Mouse (Mus musculus) kidney, adult 11 months (tissue): ENCODE results near the gene Dennd2a.
A peak's percentile ranks its signal among the peaks of the same experiment; 100 is the strongest.

Experiments used
- DNase-seq: peaks from one replicate; pipeline ENCODE4 v3.0.0; 2022

Dennd2a gene

GRCm38 (mm10) chr6:39555648-39555945 lies 2.1 kb downstream of the Dennd2a start:
- DNase-seq: no peak

GRCm38 (mm10) chr6:39554888-39555647 lies 2.6 kb downstream of the Dennd2a start:
- DNase-seq: no peak

GRCm38 (mm10) chr6:39551981-39552636 lies 5.6 kb downstream of the Dennd2a start:
- no peak for DNase-seq

GRCm38 (mm10) chr6:39548030-39548429 lies 9.6 kb downstream of the Dennd2a start:
- no peak for DNase-seq

- no peak for DNase-seq
Measured at GRCm38 (mm10) chr6:39545474-39545873, 12.2 kb downstream of the Dennd2a start.

GRCm38 (mm10) chr6:39543769-39544420 lies 13.8 kb downstream of the Dennd2a start:
- DNase-seq: peak; percentile 30

GRCm38 (mm10) chr6:39542631-39543597 lies 14.8 kb downstream of the Dennd2a start:
- DNase-seq: peak; percentile 62

- no peak for DNase-seq
Measured at GRCm38 (mm10) chr6:39540563-39540962, 17.1 kb downstream of the Dennd2a start.

GRCm38 (mm10) chr6:39539679-39540155 lies 17.9 kb downstream of the Dennd2a start:
- peak; percentile 68 for DNase-seq

- no peak for DNase-seq
Measured at GRCm38 (mm10) chr6:39538227-39538626, 19.4 kb downstream of the Dennd2a start.

- no peak for DNase-seq
Measured at GRCm38 (mm10) chr6:39537276-39537675, 20.4 kb downstream of the Dennd2a start.

GRCm38 (mm10) chr6:39536621-39537020 lies 21.0 kb downstream of the Dennd2a start:
- peak; percentile 28 for DNase-seq

GRCm38 (mm10) chr6:39534944-39535343 lies 22.7 kb downstream of the Dennd2a start:
- no peak for DNase-seq

- no peak for DNase-seq
Measured at GRCm38 (mm10) chr6:39528671-39529535, 28.8 kb downstream of the Dennd2a start.

GRCm38 (mm10) chr6:39527811-39528210 lies 29.9 kb downstream of the Dennd2a start:
- DNase-seq: no peak

GRCm38 (mm10) chr6:39527337-39527784 lies 30.3 kb downstream of the Dennd2a start:
- DNase-seq: no peak

GRCm38 (mm10) chr6:39526797-39527196 lies 30.9 kb downstream of the Dennd2a start:
- no peak for DNase-seq

- DNase-seq: no peak
Measured at GRCm38 (mm10) chr6:39523161-39523560, 34.5 kb downstream of the Dennd2a start.

- DNase-seq: no peak
Measured at GRCm38 (mm10) chr6:39522425-39522824, 35.2 kb downstream of the Dennd2a start.

- no peak for DNase-seq
Measured at GRCm38 (mm10) chr6:39515739-39516131, 41.9 kb downstream of the Dennd2a start.

- DNase-seq: no peak
Measured at GRCm38 (mm10) chr6:39515040-39515738, 42.5 kb downstream of the Dennd2a start.
